ENCODE assay signal across 8 mouse cellular contexts in genomic region chr11:66905617-66906384, GRCm38 (mm10). TPM values are rescaled to one million over a fixed set of nuclear protein-coding genes. Genes with fewer than 3 reads are reported as not detected.
DNase-seq lines count a peak whose midpoint lies in the region; ATAC-seq and TF ChIP-seq lines count a peak whose summit lies in the region.

No protein-coding gene starts in this region.

- WGBS in heart, embryonic 12.5 days, result 11% methylated on average over 21 of the region's 21 CpGs
- WGBS in kidney, postnatal 0 days, result 14% methylated on average over 21 of the region's 21 CpGs
- 21% methylated on average over 21 of the region's 21 CpGs for WGBS in liver, adult 2 months

- H3K36me3 ChIP-seq in heart, embryonic 12.5 days, result no peaks in the 10 kb centered on the region
- H3K36me3 ChIP-seq in kidney, postnatal 0 days (ENCODE audit: insufficient read depth, low read length), result no peaks in the 10 kb centered on the region
- H3K36me3 ChIP-seq in liver, adult 2 months (ENCODE audit: control insufficient read depth, insufficient read depth, low read length), result no peaks in the 10 kb centered on the region
- H3K36me3 ChIP-seq in testis, adult 2 months (ENCODE audit: control insufficient read depth, insufficient read depth, low read length), result no peaks in the 10 kb centered on the region

- peak; percentile 61; the same call in 1 of the 2 replicates for ATAC-seq in heart, embryonic 12.5 days (ENCODE audit: insufficient number of reproducible peaks, low FRiP score)
- no peak; the same call in 1 of the 2 replicates for ATAC-seq in kidney, postnatal 0 days (replicated peaks; ENCODE audit: low FRiP score, low read depth)

- H3K4me3 ChIP-seq in bone marrow macrophage, adult 2 months (ENCODE audit: insufficient read depth, low read length), result no peak overlapping the region
- H3K4me3 ChIP-seq in embryonic fibroblast, embryonic 13.5 days (ENCODE audit: insufficient read depth, low read length), result no peak overlapping the region
- H3K4me3 ChIP-seq in heart, embryonic 12.5 days, result no peak overlapping the region
- H3K4me3 ChIP-seq in kidney, postnatal 0 days (replicated peaks; ENCODE audit: low read depth, low read length), result no peak overlapping the region
- no peak overlapping the region for H3K4me3 ChIP-seq in liver, adult 2 months (ENCODE audit: insufficient read depth, low read depth, low read length)
- H3K4me3 ChIP-seq in testis, adult 2 months (ENCODE audit: control insufficient read depth, low read depth, low read length), result peak overlapping the region; percentile 48

- no peak overlapping the region for H3K27ac ChIP-seq in bone marrow macrophage, adult 2 months (ENCODE audit: insufficient read depth, low read depth, low read length)
- no peak overlapping the region for H3K27ac ChIP-seq in embryonic fibroblast, embryonic 13.5 days (ENCODE audit: insufficient read depth, low read length)
- no peak overlapping the region for H3K27ac ChIP-seq in heart, embryonic 12.5 days (ENCODE audit: poor library complexity, severe bottlenecking)
- H3K27ac ChIP-seq in kidney, postnatal 0 days, result no peak overlapping the region
- H3K27ac ChIP-seq in liver, adult 2 months (replicated peaks; ENCODE audit: insufficient read depth, low read depth, low read length), result no peak overlapping the region
- H3K27ac ChIP-seq in testis, adult 2 months (ENCODE audit: control insufficient read depth, insufficient read depth, low read depth, low read length), result no peak overlapping the region

- no peaks in the 10 kb centered on the region for H3K9me3 ChIP-seq in heart, embryonic 12.5 days (replicated peaks)
- no peaks in the 10 kb centered on the region for H3K9me3 ChIP-seq in kidney, postnatal 0 days (replicated peaks; ENCODE audit: low read length)

- H3K9ac ChIP-seq in heart, embryonic 12.5 days, result peak overlapping the region; percentile 36; the same call in 1 of the 2 replicates
- no peak overlapping the region for H3K9ac ChIP-seq in kidney, postnatal 0 days (ENCODE audit: low read depth, low read length)
- no peak overlapping the region for H3K9ac ChIP-seq in liver, adult 2 months (ENCODE audit: low read depth, low read length)

- TF ChIP-seq POLR2A in bone marrow macrophage, adult 2 months (IDR thresholded peaks at IDR 0.05; ENCODE audit: borderline replicate concordance, low read depth, low read length), result no peak
- TF ChIP-seq POLR2A in embryonic fibroblast, embryonic 13.5 days (IDR thresholded peaks at IDR 0.05; ENCODE audit: low read depth, low read length), result no peak
- no peak for TF ChIP-seq POLR2A in liver, adult 2 months (IDR thresholded peaks at IDR 0.05; ENCODE audit: extremely low read depth, insufficient read depth, low read length)
- TF ChIP-seq POLR2A in testis, adult 2 months (IDR thresholded peaks at IDR 0.05; ENCODE audit: control insufficient read depth, low read depth, low read length), result no peak

- H3K27me3 ChIP-seq in heart, embryonic 12.5 days (replicated peaks), result peaks cover 13% of the 10 kb centered on the region
- no peaks in the 10 kb centered on the region; the same call in 1 of the 2 replicates for H3K27me3 ChIP-seq in kidney, postnatal 0 days (ENCODE audit: insufficient read depth, low read length)
- no peaks in the 10 kb centered on the region for H3K27me3 ChIP-seq in liver, adult 2 months (ENCODE audit: control insufficient read depth, insufficient read depth, low read length)
- H3K27me3 ChIP-seq in testis, adult 2 months (ENCODE audit: control insufficient read depth, insufficient read depth, low read length), result no peaks in the 10 kb centered on the region

- no peaks in the 10 kb centered on the region for H3K4me1 ChIP-seq in bone marrow macrophage, adult 2 months (ENCODE audit: control insufficient read depth, insufficient read depth, low read length)
- H3K4me1 ChIP-seq in embryonic fibroblast, embryonic 13.5 days (ENCODE audit: control insufficient read depth, insufficient read depth, low read length), result no peaks in the 10 kb centered on the region; the same call in 1 of the 2 replicates
- H3K4me1 ChIP-seq in heart, embryonic 12.5 days (replicated peaks), result peaks cover 5% of the 10 kb centered on the region
- H3K4me1 ChIP-seq in kidney, postnatal 0 days (replicated peaks; ENCODE audit: insufficient read depth, low read length), result no peaks in the 10 kb centered on the region
- no peaks in the 10 kb centered on the region for H3K4me1 ChIP-seq in liver, adult 2 months (ENCODE audit: control insufficient read depth, insufficient read depth, low read length)
- H3K4me1 ChIP-seq in testis, adult 2 months (ENCODE audit: control insufficient read depth, insufficient read depth, low read length), result no peaks in the 10 kb centered on the region; the same call in 1 of the 2 replicates

- no peaks in the 10 kb centered on the region for H3K79me2 ChIP-seq in liver, adult 2 months (ENCODE audit: control insufficient read depth, insufficient read depth, low read length)

- peak; percentile 67 for DNase-seq in B cell, adult 2 months
- peak; percentile 91 for DNase-seq in kidney, postnatal 0 days (ENCODE audit: low spot score)
- DNase-seq in liver, adult 2 months (ENCODE audit: extremely low read depth, low read depth, low spot score), result peak; percentile 51
- peak; percentile 78 for DNase-seq in neural tube, embryonic 10.5 days (ENCODE audit: extremely low spot score, low spot score)

- peak; percentile 72 for TF ChIP-seq CTCF in bone marrow macrophage, adult 2 months (IDR thresholded peaks at IDR 0.05; ENCODE audit: low read depth, low read length)
- 0 out of 2 replicates have a peak, but pooled peaks have one; percentile 38 for TF ChIP-seq CTCF in embryonic fibroblast, embryonic 13.5 days (IDR thresholded peaks at IDR 0.05; ENCODE audit: borderline replicate concordance, insufficient read depth, low read length)
- peak; percentile 91 for TF ChIP-seq CTCF in kidney, postnatal 0 days (IDR thresholded peaks at IDR 0.05; ENCODE audit: low read depth)
- peak; percentile 87 for TF ChIP-seq CTCF in liver, adult 2 months (IDR thresholded peaks at IDR 0.05; ENCODE audit: low read depth, low read length)
- peak; percentile 51; the same call in 1 of the 2 replicates for TF ChIP-seq CTCF in testis, adult 2 months (IDR thresholded peaks at IDR 0.05; ENCODE audit: control insufficient read depth, insufficient read depth, insufficient replicate concordance, low read depth, low read length)

- H3K4me2 ChIP-seq in heart, embryonic 12.5 days, result peak overlapping the region; percentile 44
- peak overlapping the region; percentile 39 for H3K4me2 ChIP-seq in kidney, postnatal 0 days (ENCODE audit: low read length)

RNA-seq across cellular contexts. Expression of gene Pirt, which starts 6.0 kb away (rescaled TPM):
- not detected in 2 replicates for polyA plus RNA-seq in bone marrow macrophage, adult 2 months (2012; ENCODE audit: insufficient read depth, insufficient read length, missing spikeins)
- polyA plus RNA-seq in embryonic fibroblast, embryonic 13.5 days (2011; ENCODE audit: insufficient read length, low read depth, missing spikeins), result not detected in 2 replicates
- 14.4 and 14.5 TPM in 2 replicates for polyA plus RNA-seq in heart, embryonic 12.5 days (2016; fragmentation: Nextera tagmentation; extraction: Ambion mirVana)
- 0.09 and 0.12 TPM in 2 replicates for polyA plus RNA-seq in kidney, postnatal 0 days (2015; fragmentation: Nextera tagmentation; extraction: Ambion mirVana)
- total RNA-seq in liver, adult 2 months (2014; rRNA removed), result not detected in 2 replicates
- polyA plus RNA-seq in liver, adult 2 months (2012; rRNA removed), result not detected in 2 replicates
- polyA plus RNA-seq in testis, adult 2 months (2012; rRNA removed), result 0.04 TPM in 1 of 2 replicates, not detected in the other

RNA-seq across cellular contexts. Expression of gene Tmem238l, which starts 50.6 kb away (rescaled TPM):
- polyA plus RNA-seq in bone marrow macrophage, adult 2 months (2012; ENCODE audit: insufficient read depth, insufficient read length, missing spikeins), result not detected in 2 replicates
- not detected in 2 replicates for polyA plus RNA-seq in embryonic fibroblast, embryonic 13.5 days (2011; ENCODE audit: insufficient read length, low read depth, missing spikeins)
- 0.28 TPM in 1 of 2 replicates, not detected in the other for polyA plus RNA-seq in heart, embryonic 12.5 days (2016; fragmentation: Nextera tagmentation; extraction: Ambion mirVana)
- polyA plus RNA-seq in kidney, postnatal 0 days (2015; fragmentation: Nextera tagmentation; extraction: Ambion mirVana), result 0.69 and 1.1 TPM in 2 replicates
- total RNA-seq in liver, adult 2 months (2014; rRNA removed), result not detected in 2 replicates
- not detected in 2 replicates for polyA plus RNA-seq in liver, adult 2 months (2012; rRNA removed)
- 3.0 TPM in 1 of 2 replicates, not detected in the other for polyA plus RNA-seq in testis, adult 2 months (2012; rRNA removed)

Comparison
In these comparisons a context has a peak if more than half of its experiments do, and no peak if none do; other contexts are left out.
1. CTCF ChIP-seq: peak in every context shown above with its lines; median percentile 91 in kidney, postnatal 0 days; 87 in liver, adult 2 months; 72 in bone marrow macrophage, adult 2 months; 51 in testis, adult 2 months; 38 in embryonic fibroblast, embryonic 13.5 days.
2. RNA of gene Pirt, which starts 6.0 kb away (polyA plus RNA-seq): 14.4 to 14.5 TPM in heart, embryonic 12.5 days; 0.09 to 0.12 TPM in kidney, postnatal 0 days, not detected in embryonic fibroblast, embryonic 13.5 days, 0.04 TPM in testis, adult 2 months, not detected in bone marrow macrophage, adult 2 months and not detected in liver, adult 2 months; every median in the first group is over 10 times any median in the second.
3. Peak in every context shown above with its lines, with median percentiles within 50 percentile points of each other: DNase-seq.